Mouse (Mus musculus) right cerebral cortex, postnatal 4 days (tissue): ENCODE measurements around the gene Man1a2.

Experiments used
- DNase-seq: peaks from one replicate; pipeline ENCODE4 v3.0.0-alpha.2; 2022

Man1a2 gene

DNA sequence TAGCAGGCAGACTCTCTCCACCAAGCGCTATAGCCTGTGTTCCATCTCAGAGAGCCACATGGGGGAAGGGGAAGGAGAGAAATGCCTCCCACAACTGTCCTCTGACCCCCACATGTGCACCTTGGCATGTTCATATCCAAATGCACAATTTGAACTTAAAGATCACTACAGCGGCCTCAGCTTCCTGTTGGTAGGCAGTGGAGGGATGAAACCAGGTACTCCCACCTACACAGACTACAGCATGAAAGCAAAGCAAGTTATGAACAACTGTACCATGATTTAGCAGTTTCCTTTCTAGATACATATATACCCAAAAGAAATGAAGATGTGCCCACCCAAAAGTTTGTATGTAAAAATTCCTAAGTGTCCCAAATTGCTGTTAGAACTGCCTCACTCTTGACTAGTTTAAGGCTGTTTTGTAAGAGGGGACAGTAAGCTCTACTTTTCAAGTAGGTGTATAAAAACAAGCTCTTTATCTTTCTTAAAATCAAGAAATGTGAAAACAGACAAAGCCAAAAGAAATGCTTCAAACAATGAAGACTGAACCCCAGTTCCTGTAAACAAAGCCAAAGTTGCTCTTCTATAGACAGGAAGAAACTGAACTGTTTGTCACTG lies 123.6 kb downstream of the Man1a2 start:
- no peak for DNase-seq

DNA sequence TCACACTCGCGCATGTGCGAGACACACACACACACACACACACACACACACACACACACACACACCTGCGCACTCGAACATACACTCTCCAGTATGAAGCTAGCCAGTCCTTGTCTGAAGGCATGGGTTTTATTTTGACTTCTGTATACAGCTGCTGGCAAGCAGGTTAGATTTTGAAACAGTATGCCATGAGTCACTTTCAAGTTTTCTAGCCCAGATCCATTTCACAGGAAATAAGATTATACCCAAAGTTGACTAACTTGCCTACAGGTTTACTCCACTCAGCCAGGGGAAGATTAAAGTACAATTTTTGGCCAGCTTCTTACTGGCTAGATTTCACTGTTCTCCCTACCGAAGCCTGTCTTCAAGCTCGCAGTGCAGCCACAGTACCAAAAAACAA lies 125.9 kb downstream of the Man1a2 start:
- no peak for DNase-seq

DNA sequence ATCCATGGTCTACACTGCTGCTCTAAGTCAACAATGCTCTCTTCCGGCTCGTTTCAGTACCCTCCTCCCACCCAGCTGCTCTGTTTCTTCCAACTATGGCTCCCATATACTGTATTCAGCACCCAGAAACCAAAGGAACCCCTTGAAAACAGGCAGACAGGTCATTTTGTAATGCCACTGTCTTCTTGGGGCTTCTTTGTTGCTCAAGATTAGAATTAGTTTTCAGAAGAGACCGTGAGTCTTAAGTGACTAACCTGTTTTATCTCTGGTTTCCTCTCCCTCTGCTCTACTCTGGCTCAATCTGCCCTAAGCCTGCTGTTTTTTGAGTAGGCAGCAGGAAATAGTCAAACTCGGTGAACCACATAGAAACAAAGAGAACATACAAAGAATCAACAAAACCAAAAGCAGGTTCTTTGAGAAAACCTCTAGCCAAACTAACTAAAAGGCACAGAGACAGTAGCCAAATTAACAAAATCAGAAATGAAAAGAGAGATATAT lies 127.0 kb downstream of the Man1a2 start:
- no peak for DNase-seq

DNA sequence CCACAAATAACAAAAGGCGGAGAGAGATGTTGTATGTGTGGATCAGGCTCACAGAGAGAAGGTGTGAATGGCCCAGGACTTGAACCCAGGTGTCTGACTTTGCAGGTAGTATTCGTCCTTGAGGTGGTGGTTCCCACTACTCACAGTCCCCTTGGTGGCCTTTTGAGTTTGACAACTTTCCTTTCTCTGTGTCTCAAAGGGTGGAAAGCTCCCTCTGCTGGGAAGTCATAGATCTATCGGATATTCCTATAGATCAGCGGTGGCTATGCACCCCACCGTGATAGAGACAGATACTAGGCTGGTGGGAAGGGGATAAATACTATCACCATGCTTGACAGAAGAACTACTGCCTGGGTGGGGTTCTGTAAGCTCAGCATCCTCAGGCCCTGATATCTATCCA lies 130.5 kb downstream of the Man1a2 start:
- no peak for DNase-seq

DNA sequence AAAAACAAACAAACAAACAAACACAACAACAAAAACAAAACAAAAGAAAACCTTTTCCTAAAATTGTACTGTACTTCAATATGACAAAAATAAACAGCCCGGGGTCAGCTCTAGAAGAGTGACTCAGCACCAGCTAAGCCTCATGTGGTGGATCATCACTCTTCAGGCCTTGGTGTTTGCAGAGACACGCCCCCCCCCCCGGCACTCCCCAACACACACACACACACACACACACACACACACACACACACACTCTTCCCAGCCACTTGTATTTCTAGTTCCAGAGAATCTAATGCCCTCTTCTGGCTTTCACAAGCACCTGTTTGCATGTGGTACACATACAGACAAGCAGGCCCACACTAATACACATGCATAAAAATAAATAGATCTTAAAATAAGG lies 133.1 kb downstream of the Man1a2 start:
- DNase-seq, result no peak

DNA sequence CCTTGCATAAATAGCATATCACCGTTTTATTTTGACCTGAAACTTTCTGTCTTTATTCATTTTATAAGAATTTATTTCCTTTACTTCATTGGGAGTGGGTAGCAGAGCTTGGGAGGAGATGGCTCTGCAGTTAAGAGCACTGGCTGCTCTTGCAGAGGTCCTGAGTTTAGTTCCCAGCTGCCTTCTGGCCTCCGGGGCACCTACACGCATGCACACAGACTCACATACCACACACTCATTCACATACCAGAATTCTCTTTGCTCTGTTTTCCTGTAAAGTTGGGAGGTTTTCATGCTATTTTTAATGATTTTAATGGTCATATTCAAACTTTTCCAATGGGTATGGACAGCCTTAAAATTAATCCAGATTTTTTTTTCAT lies 137.4 kb downstream of the Man1a2 start:
- no peak for DNase-seq

DNA sequence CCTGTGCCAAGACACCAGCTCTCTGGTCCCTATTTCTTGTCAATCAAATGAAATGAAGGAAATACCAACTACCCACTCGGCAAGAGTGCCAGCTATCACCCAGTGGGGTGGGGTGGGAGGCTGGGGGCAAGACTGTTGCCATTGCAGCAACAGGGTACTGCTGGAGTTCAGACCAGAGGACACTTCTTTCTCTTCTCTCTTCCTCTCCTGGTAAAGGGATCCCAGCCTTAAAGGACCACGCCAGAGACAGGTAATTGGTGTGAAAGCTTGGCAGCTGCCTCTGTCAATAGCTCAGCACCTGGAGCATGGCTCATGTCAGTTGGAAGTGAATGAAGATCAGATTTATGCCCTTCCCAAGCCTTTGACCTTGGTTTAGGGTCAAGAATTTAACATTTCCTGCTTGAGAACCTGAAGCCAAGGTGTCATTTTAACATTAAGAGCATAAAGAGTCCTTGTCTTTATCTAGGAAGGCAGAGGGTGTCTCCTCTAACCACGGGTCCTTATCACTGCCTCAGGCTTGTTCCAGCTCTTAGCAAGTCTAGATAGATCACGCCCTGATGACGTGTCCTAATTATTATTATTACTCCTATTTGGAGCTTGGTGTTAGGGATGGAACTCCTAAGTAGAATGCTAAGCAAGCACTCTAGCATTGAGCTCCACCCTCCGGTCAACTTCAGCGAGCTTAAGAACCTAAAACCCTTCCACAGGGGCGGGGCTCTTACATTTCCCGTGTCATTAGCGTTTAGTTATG lies 138.0 kb downstream of the Man1a2 start:
- DNase-seq, result no peak

DNA sequence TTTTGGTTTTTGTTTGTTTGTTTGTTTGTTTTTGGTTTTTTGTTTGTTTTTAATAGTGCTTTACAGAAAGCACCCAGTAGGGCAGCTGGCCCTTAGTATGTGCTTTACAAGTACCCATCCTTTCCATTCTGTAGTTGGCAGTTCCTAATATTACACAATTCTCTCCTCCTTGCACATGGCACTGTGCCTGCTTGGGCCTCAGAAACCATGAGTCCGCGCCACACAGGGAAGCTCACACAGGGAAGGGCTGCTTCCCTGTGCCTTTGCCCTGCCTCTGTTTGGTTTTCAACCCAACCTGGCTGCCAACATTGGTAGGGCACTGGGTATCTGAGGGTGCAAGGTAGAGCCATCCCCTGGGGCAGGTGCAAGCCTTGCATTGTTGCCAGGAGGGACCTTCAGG lies 148.6 kb downstream of the Man1a2 start:
- DNase-seq, result no peak

DNA sequence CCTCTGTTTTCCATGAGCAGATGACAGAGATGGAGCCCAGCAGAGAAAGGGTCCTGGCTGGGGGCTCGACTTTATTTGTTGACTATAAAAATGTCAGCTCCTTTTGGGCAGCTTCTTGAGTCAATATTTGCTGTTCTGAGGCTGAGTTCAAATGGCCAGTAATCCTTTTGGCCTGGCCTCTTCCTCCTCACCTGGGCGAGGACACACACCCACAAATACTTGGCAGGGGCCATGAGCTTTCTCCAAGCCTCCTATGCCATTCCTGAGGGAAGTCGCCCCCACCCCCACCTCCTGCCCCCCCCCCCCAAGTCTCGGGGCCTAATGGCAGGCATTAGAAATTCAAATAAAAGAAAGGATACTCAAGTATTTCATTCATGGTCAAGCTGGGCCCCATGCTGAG lies 149.4 kb downstream of the Man1a2 start:
- no peak for DNase-seq

DNA sequence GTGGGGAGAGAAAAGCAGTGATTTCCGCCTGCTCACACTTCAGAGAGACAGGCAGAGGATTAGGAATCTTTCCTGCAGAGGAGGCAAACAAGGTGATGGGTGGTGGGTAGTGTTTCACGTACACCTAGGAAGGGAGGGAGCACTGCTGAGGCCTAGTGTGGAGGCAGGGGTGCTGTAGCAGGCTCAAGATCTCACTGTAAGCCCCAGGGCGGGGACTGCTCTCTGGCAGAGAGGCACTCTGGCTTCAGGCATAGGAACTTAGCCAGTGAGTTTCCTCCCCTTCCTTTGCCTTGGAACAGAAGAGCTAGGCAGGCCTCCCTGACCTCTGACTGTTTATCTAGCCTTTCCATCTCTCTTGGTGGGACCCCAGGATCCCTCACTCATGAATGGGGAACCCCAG lies 150.0 kb downstream of the Man1a2 start:
- no peak for DNase-seq

DNA sequence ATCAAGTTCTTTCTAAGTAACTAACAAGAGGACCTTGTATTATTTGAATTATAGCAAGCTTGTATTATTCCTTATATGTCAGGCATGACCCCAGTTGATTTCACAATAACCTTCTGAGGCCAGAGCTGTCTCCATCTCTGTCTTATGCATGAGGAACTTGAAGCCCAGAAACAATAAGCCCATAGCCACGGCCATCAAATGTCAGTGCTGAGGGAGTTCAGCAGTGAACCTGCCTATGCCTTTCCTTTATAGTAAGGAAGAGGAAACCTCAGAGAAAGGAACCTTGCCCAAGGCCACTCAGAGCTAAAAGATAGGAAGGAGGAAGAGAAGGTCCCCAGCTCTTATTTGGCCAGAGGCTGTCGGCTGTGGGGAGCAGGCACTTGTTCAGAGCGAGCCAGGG lies 150.9 kb downstream of the Man1a2 start:
- DNase-seq, result no peak

DNA sequence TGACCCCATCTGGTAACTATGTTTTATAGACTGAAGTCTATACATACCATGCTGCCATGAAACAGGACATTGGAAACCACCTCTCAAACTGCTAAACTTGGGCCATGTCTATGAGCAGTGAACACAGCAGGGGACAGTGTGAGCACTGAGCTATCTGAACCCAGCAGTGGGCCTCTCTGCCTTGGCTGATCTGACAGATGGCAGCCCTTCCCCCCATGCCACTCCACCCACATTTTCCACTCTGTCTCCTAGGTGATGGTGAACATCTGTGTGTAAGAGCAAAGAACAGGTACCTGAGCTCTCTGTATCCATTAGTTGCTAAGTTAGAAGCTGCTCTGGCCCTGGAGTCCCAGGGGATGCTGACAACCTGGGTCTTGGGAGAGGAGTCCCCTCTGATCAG lies 151.9 kb downstream of the Man1a2 start:
- no peak for DNase-seq

DNA sequence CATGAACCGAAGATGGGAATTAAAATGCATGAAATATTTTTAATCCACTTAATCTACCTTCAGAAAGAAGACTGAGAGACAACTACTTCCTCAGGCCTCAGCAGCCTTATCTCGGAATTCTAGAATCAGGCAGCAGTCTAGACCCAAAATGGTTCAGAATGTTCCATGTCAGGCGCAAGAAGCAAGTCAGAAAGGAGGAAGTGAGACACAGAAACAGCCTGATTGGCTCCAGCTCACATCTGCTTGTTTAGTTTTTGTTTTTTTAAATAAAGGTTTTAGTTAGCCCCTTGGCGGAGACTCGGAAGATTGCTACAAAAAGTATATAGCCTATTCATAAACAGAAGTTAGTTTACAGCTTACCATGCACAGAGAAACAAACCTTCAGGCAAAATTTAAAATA lies 154.4 kb downstream of the Man1a2 start:
- no peak for DNase-seq

DNA sequence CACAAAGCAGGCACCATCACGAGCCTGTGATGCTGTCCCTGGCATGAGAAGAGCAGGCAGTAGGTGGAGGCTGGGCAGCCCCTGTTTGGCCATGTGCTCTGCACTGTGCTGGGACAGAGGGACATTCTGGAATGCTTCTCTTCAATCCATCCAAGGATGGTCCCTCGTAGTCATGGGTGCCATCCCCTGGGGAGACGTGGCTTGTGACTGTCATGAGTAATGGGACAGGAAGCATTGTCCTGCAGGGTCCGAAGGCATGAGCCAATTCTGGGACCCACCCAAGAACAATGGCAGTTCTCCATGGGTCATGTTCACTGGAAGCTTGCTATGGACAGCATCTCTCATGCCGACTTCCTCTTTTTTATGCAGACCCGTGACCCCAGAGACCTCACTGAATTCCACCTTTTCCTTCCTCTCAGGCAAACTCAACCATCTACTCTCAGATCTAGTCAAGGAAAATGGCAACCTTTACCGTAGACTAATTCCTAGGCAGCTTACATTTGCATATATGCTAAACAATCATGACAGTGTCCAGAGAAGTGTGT lies 155.0 kb downstream of the Man1a2 start:
- no peak for DNase-seq

DNA sequence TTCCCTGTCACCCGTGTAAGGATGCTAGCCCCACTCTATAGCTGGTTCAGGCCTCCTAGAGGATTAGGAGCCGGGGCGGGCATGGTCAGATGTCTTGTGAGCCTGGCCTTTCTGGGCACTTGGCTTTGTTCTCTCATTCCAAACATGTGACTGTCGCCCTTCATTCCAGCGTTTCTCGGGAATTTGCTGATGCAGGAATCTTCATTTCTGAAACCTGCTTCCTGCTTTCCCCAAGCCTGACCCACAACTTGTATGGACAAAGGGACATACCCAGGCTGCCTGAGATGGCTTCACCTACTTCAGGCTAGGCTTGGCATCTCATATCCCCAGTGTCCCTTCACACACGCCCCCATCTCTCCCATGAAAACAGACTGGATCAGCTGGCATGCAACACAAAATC lies 162.6 kb downstream of the Man1a2 start:
- DNase-seq, result no peak

DNA sequence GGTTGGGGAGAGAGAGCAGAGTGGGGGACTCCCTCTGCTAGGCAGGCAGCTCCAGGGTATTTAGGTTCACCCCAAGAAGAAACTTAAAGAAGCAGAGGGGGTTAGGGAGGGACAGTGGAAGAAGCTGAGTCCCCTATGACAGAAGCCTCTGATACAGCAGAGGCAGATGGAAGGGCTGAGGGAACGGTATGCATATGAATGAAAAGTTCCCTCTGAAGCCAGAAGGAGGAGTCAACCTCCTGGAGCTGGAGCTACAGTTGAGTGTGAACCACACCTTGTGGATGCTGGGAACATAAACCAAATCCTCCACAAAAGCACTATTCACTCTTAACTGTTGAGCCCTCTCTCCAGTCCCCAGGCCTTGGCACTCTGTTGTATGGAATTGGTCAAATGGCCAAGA lies 163.7 kb downstream of the Man1a2 start:
- DNase-seq, result no peak

DNA sequence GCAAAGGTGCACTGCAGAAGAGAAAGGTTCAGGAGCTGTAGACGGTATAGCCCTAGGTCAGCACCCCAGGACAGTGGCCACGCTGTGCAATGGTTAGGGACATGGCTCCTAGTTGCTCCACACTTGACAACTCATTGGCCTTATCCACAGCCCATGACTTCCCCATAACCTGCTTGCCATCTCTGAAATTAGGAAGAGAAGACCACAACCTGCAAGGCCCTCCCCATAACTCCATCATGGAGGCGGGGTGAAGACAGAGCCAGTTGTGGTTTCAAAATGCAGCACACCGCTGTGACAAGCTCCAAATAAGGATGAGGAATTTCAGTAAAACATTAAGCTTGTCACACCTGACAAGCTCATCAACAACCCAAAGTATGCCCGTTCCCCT lies 169.6 kb downstream of the Man1a2 start:
- DNase-seq, result no peak

DNA sequence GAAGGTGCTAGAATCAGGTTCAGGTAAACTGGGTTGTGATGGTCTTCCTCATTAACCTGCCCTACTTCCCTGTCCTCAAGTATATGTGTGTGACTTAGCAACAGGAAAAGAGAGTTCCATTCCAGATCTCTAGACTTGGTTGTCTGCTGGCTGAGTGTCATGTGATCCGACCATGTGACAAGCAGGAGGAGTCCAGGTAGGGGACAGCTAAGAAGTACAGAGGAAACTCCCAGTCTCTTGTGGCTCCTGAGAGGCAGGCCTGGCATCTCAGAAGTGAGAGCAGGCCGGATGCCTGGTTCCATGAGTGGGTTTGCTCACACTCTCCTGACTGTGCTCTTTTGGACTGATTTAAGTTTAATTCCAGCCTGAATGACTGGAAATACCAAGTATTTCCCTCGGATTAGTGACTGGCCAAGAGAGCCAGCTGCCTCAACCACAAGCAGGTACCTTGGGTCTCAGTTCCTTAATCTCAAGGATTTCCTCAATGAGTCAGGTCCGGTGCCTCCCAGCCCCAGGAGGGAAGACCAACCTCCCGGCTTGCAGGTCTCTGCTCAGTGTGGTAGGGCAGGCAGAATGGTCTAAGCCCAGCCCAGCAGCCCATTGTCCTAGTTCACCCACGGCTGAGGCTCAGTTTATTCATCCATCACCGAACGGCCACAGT lies 170.1 kb downstream of the Man1a2 start:
- no peak for DNase-seq
